Mouse (Mus musculus) megakaryocyte, embryonic 14.5 days (primary cell): ENCODE measurements around the gene Zcwpw1. TPM values are rescaled to one million over a fixed set of nuclear protein-coding genes. Genes with fewer than 3 reads are reported as not detected.

Experiments used
- H3K27me3 ChIP-seq: replicated peaks from 2 replicates; pipeline ENCODE3; 2012; ENCODE audit warnings: inconsistent platforms
- H3K36me3 ChIP-seq: replicated peaks from 2 replicates; pipeline ENCODE3; 2012; ENCODE audit warnings: low read length, inconsistent platforms, mixed read lengths
- H3K4me1 ChIP-seq: 2 replicates; pipeline ENCODE4 v1.6.1; 2012; ENCODE audit warnings: inconsistent platforms
- H3K4me3 ChIP-seq: replicated peaks from 2 replicates; pipeline ENCODE3; 2012; ENCODE audit warnings: moderate library complexity, mild to moderate bottlenecking, inconsistent platforms
- H3K9me3 ChIP-seq: 2 replicates; pipeline ENCODE4 v1.6.1; 2012; ENCODE audit warnings: inconsistent platforms
- FLI1 ChIP-seq: IDR thresholded peaks from 2 replicates; pipeline ENCODE4 v1.6.1; 2012; ENCODE audit warnings: low read length, inconsistent platforms, mixed read lengths
- GATA1 ChIP-seq: IDR thresholded peaks from 3 replicates; pipeline ENCODE4 v1.6.1; 2012; ENCODE audit warnings: mixed read lengths, low read length, inconsistent platforms, borderline replicate concordance
- polyA plus RNA-seq: library from polyadenylated mRNA; stranded (reverse); fragments of >175 nt; gene quantifications from 2 replicates; pipeline ENCODE4 v1.2.3, GENCODE M21; 2012; ENCODE audit warnings: low replicate concordance; ENCODE audit not compliant: insufficient read depth

The Zcwpw1 gene
- polyA plus RNA-seq, 1 experiment: 0.70 TPM

- H3K9me3 ChIP-seq: no peaks in the 10 kb centered on the region
- peaks cover 10% of the 10 kb centered on the region; the same call in 1 of the 2 replicates for H3K4me1 ChIP-seq
- peaks cover 5% of the 10 kb centered on the region for H3K27me3 ChIP-seq
- H3K4me3 ChIP-seq: no peak overlapping the region
- H3K36me3 ChIP-seq: no peaks in the 10 kb centered on the region
- TF ChIP-seq FLI1 (no peak), GATA1 (no peak)
These were observed 13.3 kb downstream of the Zcwpw1 start for GRCm38 (mm10) chr5:137800917-137801316.

GRCm38 (mm10) chr5:137806158-137806557, 18.6 kb downstream of the Zcwpw1 start:
- Histone ChIP-seq H3K9me3 (no peaks in the 10 kb centered on the region), H3K4me1 (no peaks in the 10 kb centered on the region), H3K4me3 (no peak overlapping the region), H3K36me3 (no peaks in the 10 kb centered on the region), H3K27me3 (peaks cover 5% of the 10 kb centered on the region)
- TF ChIP-seq GATA1 (no peak), FLI1 (no peak)

GRCm38 (mm10) chr5:137808316-137808715, 20.7 kb downstream of the Zcwpw1 start:
- no peaks in the 10 kb centered on the region for H3K36me3 ChIP-seq
- H3K9me3 ChIP-seq: no peaks in the 10 kb centered on the region
- no peak overlapping the region for H3K4me3 ChIP-seq
- H3K4me1 ChIP-seq: no peaks in the 10 kb centered on the region
- H3K27me3 ChIP-seq: peaks cover 3% of the 10 kb centered on the region
- TF ChIP-seq GATA1 (no peak), FLI1 (no peak)

GRCm38 (mm10) chr5:137817466-137818222, 30.0 kb downstream of the Zcwpw1 start:
- Histone ChIP-seq H3K9me3 (0 out of 2 replicates have a peak, but pooled peaks cover 5% of the 10 kb centered on the region), H3K4me1 (peaks cover 4% of the 10 kb centered on the region; the same call in 1 of the 2 replicates), H3K36me3 (no peaks in the 10 kb centered on the region), H3K4me3 (no peak overlapping the region), H3K27me3 (peaks cover 2% of the 10 kb centered on the region)
- TF ChIP-seq GATA1: no peak
- no peak for TF ChIP-seq FLI1

- Histone ChIP-seq H3K4me1 (peaks cover 7% of the 10 kb centered on the region; the same call in 1 of the 2 replicates), H3K9me3 (no peaks in the 10 kb centered on the region), H3K4me3 (no peak overlapping the region), H3K36me3 (no peaks in the 10 kb centered on the region), H3K27me3 (peaks cover 4% of the 10 kb centered on the region)
- TF ChIP-seq GATA1 (no peak), FLI1 (no peak)
These were observed 34.5 kb downstream of the Zcwpw1 start for GRCm38 (mm10) chr5:137822126-137822525.

GRCm38 (mm10) chr5:137822602-137823001, 35.0 kb downstream of the Zcwpw1 start:
- no peak for TF ChIP-seq GATA1
- Histone ChIP-seq H3K9me3 (no peaks in the 10 kb centered on the region), H3K27me3 (peaks cover 4% of the 10 kb centered on the region), H3K4me1 (0 out of 2 replicates have a peak, but pooled peaks cover 3% of the 10 kb centered on the region), H3K36me3 (no peaks in the 10 kb centered on the region), H3K4me3 (no peak overlapping the region)

GRCm38 (mm10) chr5:137823455-137824045, 36.0 kb downstream of the Zcwpw1 start:
- Histone ChIP-seq H3K4me3 (peak overlapping the region; percentile 65), H3K9me3 (no peaks in the 10 kb centered on the region), H3K27me3 (peaks cover 4% of the 10 kb centered on the region), H3K36me3 (no peaks in the 10 kb centered on the region), H3K4me1 (peaks cover 3% of the 10 kb centered on the region; the same call in 1 of the 2 replicates)
- no peak for TF ChIP-seq GATA1
- no peak for TF ChIP-seq FLI1

- no peaks in the 10 kb centered on the region for H3K36me3 ChIP-seq
- no peaks in the 10 kb centered on the region for H3K9me3 ChIP-seq
- H3K4me3 ChIP-seq: no peak overlapping the region
- peaks cover 3% of the 10 kb centered on the region for H3K27me3 ChIP-seq
- peaks cover 14% of the 10 kb centered on the region for H3K4me1 ChIP-seq
- TF ChIP-seq GATA1 (no peak), FLI1 (no peak)
These were observed 37.4 kb downstream of the Zcwpw1 start for GRCm38 (mm10) chr5:137825030-137825429.

- Histone ChIP-seq H3K27me3 (peaks cover 3% of the 10 kb centered on the region), H3K36me3 (no peaks in the 10 kb centered on the region), H3K4me1 (peaks cover 19% of the 10 kb centered on the region), H3K9me3 (no peaks in the 10 kb centered on the region), H3K4me3 (no peak overlapping the region)
- TF ChIP-seq GATA1: no peak
- no peak for TF ChIP-seq FLI1
These were observed 38.4 kb downstream of the Zcwpw1 start for GRCm38 (mm10) chr5:137825971-137826370.

- H3K4me1 ChIP-seq: peaks cover 21% of the 10 kb centered on the region
- H3K4me3 ChIP-seq: no peak overlapping the region
- peaks cover 3% of the 10 kb centered on the region for H3K27me3 ChIP-seq
- no peaks in the 10 kb centered on the region for H3K9me3 ChIP-seq
- H3K36me3 ChIP-seq: no peaks in the 10 kb centered on the region
- TF ChIP-seq FLI1: no peak
- no peak for TF ChIP-seq GATA1
These were observed 38.8 kb downstream of the Zcwpw1 start for GRCm38 (mm10) chr5:137826421-137826820.

GRCm38 (mm10) chr5:137828694-137829093, 41.1 kb downstream of the Zcwpw1 start:
- Histone ChIP-seq H3K4me3 (no peak overlapping the region), H3K36me3 (no peaks in the 10 kb centered on the region), H3K4me1 (peaks cover 19% of the 10 kb centered on the region), H3K9me3 (no peaks in the 10 kb centered on the region), H3K27me3 (no peaks in the 10 kb centered on the region)
- TF ChIP-seq GATA1: no peak
- no peak for TF ChIP-seq FLI1
